Mouse (Mus musculus) CH12.LX (cell line): Measurements from ENCODE around the gene Fgfr2.

Experiments
- CTCF ChIP-seq, 2 experiments: IDR thresholded peaks in 1 of 2; conservative IDR thresholded peaks in 1 of 2; 2 replicates each; pipeline ENCODE4 v1.5.1; 2011 to 2012; ENCODE audit warnings: low read depth in 2 of 2, low read length in 2 of 2, improper control_type of control experiment in 1 of 2, inconsistent platforms in 1 of 2, mild to moderate bottlenecking in 1 of 2, moderate library complexity in 1 of 2
- EP300 ChIP-seq: IDR thresholded peaks from 2 replicates; pipeline ENCODE4 v1.6.1; 2011; ENCODE audit warnings: low read length, improper control_type of control experiment
- GABPA ChIP-seq: IDR thresholded peaks from 2 replicates; pipeline ENCODE4 v1.6.1; 2012; ENCODE audit warnings: low read depth, low read length, improper control_type of control experiment, inconsistent platforms; ENCODE audit not compliant: insufficient replicate concordance
- IRF4 ChIP-seq: IDR thresholded peaks from 2 replicates; pipeline ENCODE4 v1.6.1; 2014; ENCODE audit warnings: low read depth, mild to moderate bottlenecking, inconsistent platforms, low read length, improper control_type of control experiment
- JUND ChIP-seq: conservative IDR thresholded peaks from 2 replicates; pipeline ENCODE4 v1.6.1; 2011; ENCODE audit warnings: low read depth, low read length, improper control_type of control experiment
- MAFK ChIP-seq: IDR thresholded peaks from 2 replicates; pipeline ENCODE4 v1.6.1; 2011; ENCODE audit warnings: low read length, improper control_type of control experiment; ENCODE audit not compliant: insufficient replicate concordance
- MAX ChIP-seq: IDR thresholded peaks from 2 replicates; pipeline ENCODE4 v1.6.1; 2011; ENCODE audit warnings: low read length, improper control_type of control experiment
- POLR2A ChIP-seq: IDR thresholded peaks from 2 replicates; pipeline ENCODE4 v1.6.1; 2011; ENCODE audit warnings: low read depth, mild to moderate bottlenecking, improper control_type of control experiment, low read length
- POLR2AphosphoS2 ChIP-seq: IDR thresholded peaks from 2 replicates; pipeline ENCODE4 v1.6.1; 2011; ENCODE audit warnings: low read depth, low read length, improper control_type of control experiment
- RCOR1 ChIP-seq: conservative IDR thresholded peaks from 2 replicates; pipeline ENCODE4 v1.6.1; 2012; ENCODE audit warnings: low read depth, mild to moderate bottlenecking, inconsistent platforms, low read length, improper control_type of control experiment
- SMC3 ChIP-seq: IDR thresholded peaks from 2 replicates; pipeline ENCODE4 v1.6.1; 2011; ENCODE audit warnings: low read depth, low read length, improper control_type of control experiment
- TCF12 ChIP-seq: IDR thresholded peaks from 2 replicates; pipeline ENCODE4 v1.6.1; 2014; ENCODE audit warnings: low read depth, mild to moderate bottlenecking, inconsistent platforms, low read length, improper control_type of control experiment
- ZKSCAN1 ChIP-seq: IDR thresholded peaks from 2 replicates; pipeline ENCODE4 v1.6.1; 2012; ENCODE audit warnings: low read depth, inconsistent platforms, low read length, improper control_type of control experiment, borderline replicate concordance

- no peak for TF ChIP-seq IRF4
- no peak for TF ChIP-seq GABPA
- TF ChIP-seq EP300: no peak
- TF ChIP-seq MAX: no peak
- TF ChIP-seq TCF12: no peak
- no peak for TF ChIP-seq CTCF (conservative IDR thresholded peaks at IDR 0.05 in 1 of 2, IDR thresholded peaks at IDR 0.05 in 1 of 2; ENCODE audit: low read depth in 2 of 2, low read length in 2 of 2)
- TF ChIP-seq POLR2AphosphoS2: no peak
- TF ChIP-seq ZKSCAN1: no peak
- TF ChIP-seq POLR2A: no peak
- no peak for TF ChIP-seq MAFK
- no peak for TF ChIP-seq JUND
- no peak for TF ChIP-seq SMC3
- no peak for TF ChIP-seq RCOR1
Observed at GRCm38 (mm10) chr7:130985716-130986115, 2137.4 kb downstream of the Fgfr2 start.
